Mouse (Mus musculus): ENCODE data around the gene Ptpdc1.

Ptpdc1 gene

GRCm38 (mm10) chr13:48655637-48656036 lies 30.2 kb upstream of the Ptpdc1 start:
- DNase-seq (ENCODE audit: low spot score in 2 of 2) = peak in 1 of 2 experiments; percentile 45

GRCm38 (mm10) chr13:48653788-48654770 lies 28.6 kb upstream of the Ptpdc1 start:
- peak; percentile 51 to 61 for DNase-seq (ENCODE audit: low spot score in 2 of 2)

DNA sequence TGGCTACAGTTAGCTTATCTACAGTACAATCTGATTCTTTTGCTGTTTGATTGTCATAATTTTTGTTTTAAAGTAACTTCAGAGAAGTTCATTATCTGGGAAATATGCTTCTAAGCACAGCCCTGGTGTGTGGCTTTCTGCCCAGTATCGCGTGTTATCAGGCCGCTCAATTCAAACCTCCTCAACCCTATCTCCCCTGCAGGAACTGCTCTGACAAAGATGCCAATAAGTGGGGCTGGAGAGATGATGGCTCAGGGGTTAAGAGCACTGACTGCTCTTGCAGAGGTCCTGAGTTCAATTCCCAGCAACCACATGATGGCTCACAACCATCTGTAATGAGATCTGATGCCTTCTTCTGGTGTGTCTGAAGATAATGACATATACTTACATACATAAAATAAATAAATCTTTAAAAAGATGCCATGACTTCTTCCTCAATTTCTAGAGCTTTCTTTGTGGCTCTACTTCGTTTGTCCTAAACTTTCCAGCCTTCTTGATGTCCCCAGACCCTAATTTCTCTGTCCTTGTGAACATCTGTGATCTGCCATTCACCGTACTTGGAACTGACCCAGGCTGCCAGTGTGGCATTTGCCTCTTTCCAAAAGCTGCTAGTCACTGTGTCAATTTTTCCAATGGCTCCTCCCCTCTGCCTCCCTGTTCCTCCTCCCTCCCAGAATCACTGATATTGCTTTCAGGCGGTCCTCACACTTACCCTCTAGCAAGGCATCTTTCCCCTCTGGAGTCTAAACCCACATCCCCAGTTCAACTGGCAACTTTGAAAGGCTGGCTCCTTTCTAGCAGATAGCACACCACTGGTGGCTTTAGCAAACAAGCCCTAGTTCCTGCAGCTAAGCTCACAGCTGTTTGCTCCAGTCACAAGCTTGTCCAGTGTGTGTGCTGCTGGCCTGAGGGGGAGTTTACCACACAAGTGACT lies 25.9 kb upstream of the Ptpdc1 start:
- DNase-seq (ENCODE audit: low spot score in 2 of 2) = no peak

GRCm38 (mm10) chr13:48650615-48651014 lies 25.2 kb upstream of the Ptpdc1 start:
- DNase-seq (ENCODE audit: low spot score in 2 of 2) = no peak

DNA sequence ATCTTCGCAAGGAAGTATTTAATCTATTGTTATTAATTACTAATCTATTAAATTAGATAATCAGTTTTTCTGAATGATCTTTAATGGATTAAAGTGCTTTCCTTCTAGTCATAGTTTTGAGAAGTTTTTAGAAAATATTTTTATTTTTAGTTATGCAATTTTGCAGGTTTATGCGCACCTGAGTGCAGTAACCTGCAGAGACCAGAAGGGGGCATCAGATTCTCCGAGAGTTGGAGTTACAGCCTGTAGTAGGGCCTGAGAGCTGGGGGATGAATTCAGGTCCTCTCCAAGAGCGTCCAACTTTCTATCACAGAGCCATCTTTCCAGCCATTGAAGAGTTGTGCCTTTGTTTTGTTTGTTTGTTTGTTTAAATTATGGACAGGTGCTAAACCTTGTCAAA lies 21.2 kb upstream of the Ptpdc1 start:
- DNase-seq (ENCODE audit: low spot score in 2 of 2) = no peak

DNA sequence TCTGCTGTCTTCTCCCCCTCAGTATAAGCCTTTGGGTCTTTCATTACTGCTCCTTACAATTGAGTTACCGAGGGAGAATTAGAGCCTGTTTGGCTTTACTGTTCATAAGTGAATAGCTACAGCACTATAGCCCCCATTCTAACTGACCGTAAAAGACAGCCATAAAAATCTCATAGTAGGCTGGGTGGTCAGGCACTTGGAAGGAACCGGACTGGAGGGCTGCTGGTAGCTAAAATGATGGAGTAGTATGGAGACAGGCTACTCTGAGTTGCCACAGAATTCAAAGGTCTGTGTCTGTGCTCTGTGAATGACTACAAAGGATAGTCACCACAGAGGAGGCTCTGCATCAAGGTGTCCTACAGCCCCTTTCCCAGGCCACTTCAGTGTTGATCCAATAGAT lies 18.5 kb upstream of the Ptpdc1 start:
- no peak for DNase-seq (ENCODE audit: low spot score in 2 of 2)

- no peak for DNase-seq (ENCODE audit: low spot score in 2 of 2)
These were observed 17.6 kb upstream of the Ptpdc1 start for GRCm38 (mm10) chr13:48643072-48643471.

DNA sequence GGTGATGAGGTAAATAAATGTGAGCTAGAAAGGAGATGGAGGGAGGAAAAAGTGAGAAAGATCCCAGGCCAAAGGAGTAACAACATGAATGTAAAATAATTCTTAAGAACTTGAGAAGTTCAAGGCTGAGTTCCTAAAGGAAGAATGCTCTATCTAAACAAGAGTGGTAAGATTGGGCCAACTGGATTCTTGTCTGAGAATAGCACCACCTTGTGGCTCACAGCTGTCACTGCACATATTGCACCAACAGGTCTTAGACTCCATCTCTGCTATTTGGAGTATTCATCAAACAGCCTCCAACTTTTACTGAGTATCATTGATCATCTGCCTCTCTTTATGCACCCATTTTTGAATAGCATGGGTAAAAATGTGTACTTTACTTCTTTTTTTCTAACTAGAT lies 14.1 kb upstream of the Ptpdc1 start:
- DNase-seq (ENCODE audit: low spot score in 2 of 2) = peak in 1 of 2 experiments; percentile 60

DNA sequence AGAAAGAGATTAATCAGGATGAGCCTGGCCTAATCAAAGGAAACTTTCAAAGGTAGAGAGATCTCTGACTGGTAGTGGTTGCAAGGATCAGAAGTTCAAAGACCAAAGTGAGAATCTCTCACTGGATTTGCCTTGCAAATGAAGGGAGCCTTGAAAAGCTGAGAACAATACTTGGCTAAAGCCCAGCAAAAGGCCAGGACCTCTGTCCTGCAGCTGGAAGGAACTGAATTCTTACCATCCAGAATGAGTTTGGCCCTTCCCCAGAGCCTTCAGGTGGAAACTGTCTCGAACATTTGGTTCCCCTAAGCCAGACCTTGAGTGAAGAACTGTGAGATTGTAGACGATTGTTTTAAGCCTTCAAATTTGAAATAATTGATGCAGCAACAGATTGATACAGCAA lies 12.2 kb upstream of the Ptpdc1 start:
- no peak for DNase-seq (ENCODE audit: low spot score in 2 of 2)

DNA sequence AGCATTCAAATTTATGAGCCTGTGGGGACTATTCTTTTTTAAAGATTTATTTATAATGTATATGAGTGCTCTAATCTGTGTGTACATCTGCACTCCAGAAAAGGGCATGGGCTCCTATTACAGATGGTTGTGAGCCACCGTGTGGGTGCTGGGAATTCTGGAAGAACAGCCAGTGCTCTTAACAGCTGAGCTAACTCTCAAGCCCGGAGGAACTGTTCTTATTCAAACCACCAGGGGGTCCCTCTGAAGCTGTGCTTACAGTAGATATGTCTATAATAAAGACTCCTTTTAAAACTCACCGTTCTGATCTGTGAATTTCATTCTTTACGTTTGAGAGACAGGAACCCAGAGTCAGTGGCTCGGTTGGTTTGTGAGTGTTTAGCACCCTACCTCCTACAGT lies 6.2 kb upstream of the Ptpdc1 start:
- DNase-seq (ENCODE audit: low spot score in 2 of 2) = no peak

DNA sequence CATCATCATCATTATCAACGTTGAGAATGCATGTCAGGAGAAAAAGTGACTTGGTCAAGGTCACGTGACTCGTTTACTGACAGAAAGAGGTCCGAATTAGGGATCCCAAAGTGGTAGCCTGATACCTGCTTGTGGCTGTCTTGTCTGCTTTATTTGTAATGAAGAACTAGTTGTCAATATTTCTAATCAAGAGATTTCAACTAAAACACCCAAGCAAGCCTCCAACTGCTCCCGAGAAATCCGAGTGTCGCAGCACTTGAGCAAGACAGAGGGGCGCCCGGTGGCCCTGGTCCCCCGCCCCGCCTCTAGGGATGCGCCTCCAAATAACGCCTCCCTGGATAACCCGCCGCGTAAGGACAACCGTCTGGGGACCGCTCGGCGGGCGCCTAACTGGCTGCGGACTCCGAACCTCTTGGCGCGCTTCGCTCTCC lies 481 bp downstream of the Ptpdc1 start:
- no peak for DNase-seq (ENCODE audit: low spot score in 2 of 2)

DNA sequence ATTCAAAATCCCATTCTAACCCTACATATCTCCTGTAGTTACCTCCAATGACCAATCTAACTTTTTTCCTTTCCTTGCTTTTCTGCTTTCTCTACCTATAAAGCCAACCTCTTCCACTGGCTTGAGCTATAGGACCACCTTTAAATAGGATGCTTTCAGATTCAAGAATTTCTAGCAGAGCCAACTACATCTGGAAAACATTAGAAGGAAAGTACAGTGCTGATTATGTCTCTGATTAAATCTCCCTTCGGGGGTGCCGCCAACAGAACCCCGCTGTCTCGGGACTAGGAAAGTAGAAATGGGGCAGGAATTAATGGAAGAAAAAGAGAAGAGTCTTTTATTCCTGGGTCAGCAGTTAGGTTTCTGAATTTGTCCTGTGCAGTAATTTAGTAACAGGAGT lies 6.6 kb downstream of the Ptpdc1 start:
- DNase-seq (ENCODE audit: low spot score in 2 of 2) = no peak

DNA sequence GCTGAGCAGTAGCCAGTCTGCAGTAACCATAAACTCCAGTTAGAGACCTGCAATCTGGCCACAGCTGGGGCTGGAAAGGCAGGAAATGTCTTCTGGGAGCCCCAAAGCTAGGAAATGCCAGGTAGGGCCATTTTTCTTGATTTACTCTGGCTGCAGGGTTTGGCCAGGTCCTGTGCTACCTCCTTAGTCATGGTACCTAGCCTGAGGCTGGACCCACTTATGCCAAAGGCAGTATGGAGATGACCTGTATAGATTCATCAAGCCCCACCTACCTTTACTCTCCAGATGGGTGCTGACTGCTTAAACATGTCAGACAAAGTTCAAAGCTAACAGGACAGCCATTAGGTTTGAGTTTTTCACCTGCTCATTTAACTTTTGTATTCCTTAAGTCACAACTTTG lies 7.7 kb downstream of the Ptpdc1 start:
- no peak for DNase-seq (ENCODE audit: low spot score in 2 of 2)

DNA sequence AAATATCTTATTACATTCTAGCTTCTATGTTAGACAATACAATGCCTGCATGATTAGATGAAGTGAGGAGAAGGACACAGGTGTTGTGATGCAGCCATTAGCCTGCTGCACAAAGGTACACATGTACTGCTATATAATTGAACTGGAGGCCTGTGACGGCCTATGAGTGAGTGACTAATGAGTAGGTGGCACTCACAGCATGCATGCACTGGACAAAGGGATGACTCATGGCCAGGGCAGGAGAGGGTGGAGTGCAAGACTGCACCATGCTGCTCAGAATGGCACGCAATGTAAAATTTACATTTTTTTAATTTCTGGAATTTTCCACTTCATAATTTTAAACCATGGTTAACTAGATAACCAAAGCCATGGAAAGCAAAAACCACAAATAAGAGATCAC lies 10.9 kb downstream of the Ptpdc1 start:
- no peak for DNase-seq (ENCODE audit: low spot score in 2 of 2)

- no peak for DNase-seq (ENCODE audit: low spot score in 2 of 2)
These were observed 16.4 kb downstream of the Ptpdc1 start for GRCm38 (mm10) chr13:48609106-48609505.

DNA sequence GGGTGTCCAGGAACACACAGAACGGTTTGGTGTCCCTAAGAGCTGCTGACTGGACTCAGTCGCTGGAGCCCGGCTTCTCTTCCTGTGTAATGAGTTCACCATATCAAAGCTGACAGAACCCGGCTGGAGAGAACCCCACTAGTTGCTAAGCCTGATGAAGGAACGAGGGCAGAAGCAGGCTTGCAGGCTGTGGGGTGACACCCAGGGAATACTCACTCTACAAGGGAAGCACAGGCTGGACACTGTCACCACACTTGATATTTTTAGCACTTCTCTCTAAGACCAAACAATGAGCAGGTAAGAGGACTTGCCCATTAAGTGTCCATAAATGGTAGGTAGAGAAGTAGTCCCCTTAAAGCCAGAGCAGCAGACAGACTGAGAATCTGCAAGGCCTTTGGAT lies 20.9 kb downstream of the Ptpdc1 start:
- no peak for DNase-seq (ENCODE audit: low spot score in 2 of 2)

DNA sequence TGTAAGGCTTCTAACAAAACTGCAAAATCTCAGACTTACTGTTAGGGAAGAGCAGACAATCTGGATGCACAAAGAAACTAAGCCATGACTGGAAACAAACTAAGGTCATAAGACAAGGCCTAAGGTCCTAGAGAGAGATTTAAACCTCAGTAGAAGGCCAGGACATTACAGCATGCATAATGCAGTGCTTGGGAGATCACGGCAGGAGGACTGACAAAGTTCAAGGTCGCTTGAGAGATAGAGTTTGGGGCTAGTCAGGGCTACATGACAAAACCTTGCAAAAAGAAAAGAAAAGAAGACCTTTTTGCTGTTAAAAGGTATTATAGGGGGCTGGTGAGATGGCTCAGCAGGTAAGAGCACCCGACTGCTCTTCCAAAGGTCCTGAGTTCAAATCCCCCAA lies 22.2 kb downstream of the Ptpdc1 start:
- no peak for DNase-seq (ENCODE audit: low spot score in 2 of 2)

GRCm38 (mm10) chr13:48594605-48595004 lies 30.9 kb downstream of the Ptpdc1 start:
- no peak for DNase-seq (ENCODE audit: low spot score in 2 of 2)

- DNase-seq (ENCODE audit: low spot score in 2 of 2) = no peak
These were observed 31.4 kb downstream of the Ptpdc1 start for GRCm38 (mm10) chr13:48594031-48594430.

DNA sequence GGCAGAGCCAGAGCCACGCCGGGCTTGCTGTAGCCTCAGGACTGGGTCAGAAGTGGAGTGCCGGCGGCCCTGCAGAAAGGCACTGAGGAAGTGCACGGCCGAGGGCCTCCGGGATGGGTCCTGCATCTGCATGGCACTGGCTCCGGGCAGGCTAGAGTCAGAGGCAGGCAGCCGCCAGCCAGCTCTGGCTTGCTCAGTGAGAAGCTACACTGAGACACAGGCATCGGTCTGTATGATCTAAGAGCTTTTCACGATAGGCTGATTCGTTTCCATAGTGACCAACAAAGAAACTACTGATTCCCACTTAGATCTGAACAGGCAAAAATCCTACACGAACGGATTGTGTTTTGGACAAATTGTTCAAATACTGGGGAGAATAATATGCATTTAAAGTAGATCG lies 32.3 kb downstream of the Ptpdc1 start:
- no peak for DNase-seq (ENCODE audit: low spot score in 2 of 2)

DNA sequence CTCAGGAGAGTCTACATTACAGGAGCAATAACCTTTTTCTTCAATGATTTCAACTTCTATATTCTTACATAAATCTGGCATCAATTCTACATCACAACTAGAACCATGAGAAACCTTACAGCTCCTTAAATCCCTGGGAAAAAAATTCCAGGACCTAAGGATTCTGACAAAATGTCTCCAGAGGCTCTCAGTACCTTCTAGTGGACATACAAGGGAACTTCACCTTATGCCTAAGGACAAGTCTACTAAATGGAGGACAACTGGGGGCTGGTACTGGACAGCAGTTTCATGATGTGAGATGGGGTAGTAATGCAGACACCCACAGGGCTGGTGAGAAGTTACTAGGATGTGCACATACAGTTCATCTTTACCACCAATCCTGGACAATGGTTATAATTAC lies 34.7 kb downstream of the Ptpdc1 start:
- DNase-seq (ENCODE audit: low spot score in 2 of 2) = no peak

- DNase-seq (ENCODE audit: low spot score in 2 of 2) = no peak
These were observed 38.1 kb downstream of the Ptpdc1 start for GRCm38 (mm10) chr13:48587354-48587753.

Data from urinary bladder, postnatal 36 days (tissue).